Mouse (Mus musculus) thymus, postnatal 4 days (tissue): ENCODE data around the gene Tle3.

Source experiments
- DNase-seq: peaks from one replicate; pipeline ENCODE4 v3.0.0; 2021

The Tle3 gene

DNA sequence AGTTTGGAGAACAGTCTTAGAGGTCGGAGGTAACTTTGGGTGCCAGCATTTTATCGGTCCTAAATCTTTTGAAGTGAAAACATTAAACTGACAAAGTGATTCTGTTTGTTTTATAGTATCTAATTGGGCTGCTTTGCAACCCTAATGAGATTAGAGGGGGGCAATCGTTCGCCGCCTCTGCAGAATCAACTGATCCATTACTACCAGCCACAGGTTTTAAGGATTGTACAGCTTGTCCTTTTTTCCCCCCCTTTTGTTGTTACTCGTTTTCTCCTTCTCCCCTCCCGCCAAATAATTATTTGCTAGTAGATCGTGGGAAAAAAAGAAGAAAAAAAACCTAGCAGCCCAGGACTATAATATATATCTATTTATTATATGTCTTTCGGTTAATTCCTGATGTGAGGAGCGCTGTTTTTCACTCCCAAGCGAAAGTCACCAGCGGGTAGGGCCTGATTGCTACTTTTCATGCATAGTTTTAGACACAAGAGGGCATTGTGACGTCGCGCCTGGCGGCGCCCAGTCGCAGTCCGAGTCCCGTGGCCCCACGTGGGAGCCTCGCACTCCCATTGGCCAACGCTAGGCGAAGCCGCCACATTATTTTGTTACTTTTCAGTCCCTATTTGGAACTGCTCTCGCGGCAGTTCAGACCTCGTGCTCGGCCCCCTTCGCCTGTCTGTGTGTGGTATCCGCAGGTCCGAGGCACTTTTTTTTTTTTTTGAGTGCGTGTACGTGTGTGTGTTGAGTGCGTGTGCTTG is at the start of gene Tle3:
Tle3 (plus strand) TSS at position 612 of the 755 bp plus-strand sequence.
- DNase-seq: peak; percentile 99

DNA sequence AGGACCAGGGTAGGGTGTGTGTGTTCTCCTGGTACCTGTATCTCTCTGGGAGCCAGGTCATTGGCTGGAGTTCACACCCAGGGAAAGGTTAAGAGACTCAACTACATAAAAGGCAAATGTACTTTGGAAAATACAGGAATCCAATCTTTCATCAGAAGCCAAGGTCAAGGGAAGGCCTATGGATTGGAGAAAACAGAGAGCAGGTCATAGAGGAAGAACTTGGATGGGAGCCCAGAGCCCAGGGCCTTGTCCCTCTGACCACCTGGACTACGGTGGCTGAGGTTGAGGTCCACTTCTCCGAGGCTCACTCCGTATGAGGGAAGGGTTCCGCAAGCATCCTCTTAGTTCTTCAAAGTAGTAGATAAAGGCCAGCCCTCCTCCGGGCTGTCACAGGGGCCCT is 48.9 kb upstream of the Tle3 start:
- no peak for DNase-seq

DNA sequence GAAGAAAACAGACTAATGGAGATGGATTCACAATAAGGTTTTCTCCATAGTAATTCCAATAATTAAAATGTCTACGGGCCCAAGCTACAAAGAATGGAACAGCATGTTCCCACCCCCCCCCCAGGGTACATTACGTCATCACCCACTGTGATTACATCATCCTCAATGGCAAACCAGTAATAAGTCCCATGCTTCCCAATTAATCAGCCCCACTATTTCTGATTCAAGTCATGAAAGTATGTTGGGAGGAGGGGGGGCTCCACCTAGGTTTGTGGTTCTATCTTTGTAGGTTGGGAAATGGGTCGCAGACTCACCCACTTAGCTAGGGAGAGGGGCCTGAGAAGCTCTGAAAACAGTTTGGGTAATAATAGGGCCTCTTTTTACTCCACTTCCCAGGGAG is 48.3 kb upstream of the Tle3 start:
- no peak for DNase-seq

DNA sequence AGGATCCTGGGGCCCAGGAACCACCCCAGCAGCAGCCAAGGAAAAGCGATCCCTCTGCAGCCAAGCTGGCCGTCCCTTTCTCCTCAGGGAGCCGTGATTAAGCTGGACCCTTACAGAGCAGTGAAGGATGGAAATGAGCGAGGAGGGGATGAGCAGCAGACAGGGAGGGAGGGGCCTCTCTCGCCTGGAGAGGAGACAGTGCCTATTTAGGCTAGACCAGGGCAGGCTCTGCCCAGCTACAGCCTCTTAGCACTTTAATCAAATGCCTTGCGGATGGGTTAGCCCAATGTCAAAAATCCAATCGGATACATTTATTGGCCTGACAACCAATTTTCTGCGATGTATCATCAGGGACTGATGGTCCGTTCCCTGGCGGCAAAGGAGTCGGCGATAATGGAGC is 47.8 kb upstream of the Tle3 start:
- DNase-seq: no peak

DNA sequence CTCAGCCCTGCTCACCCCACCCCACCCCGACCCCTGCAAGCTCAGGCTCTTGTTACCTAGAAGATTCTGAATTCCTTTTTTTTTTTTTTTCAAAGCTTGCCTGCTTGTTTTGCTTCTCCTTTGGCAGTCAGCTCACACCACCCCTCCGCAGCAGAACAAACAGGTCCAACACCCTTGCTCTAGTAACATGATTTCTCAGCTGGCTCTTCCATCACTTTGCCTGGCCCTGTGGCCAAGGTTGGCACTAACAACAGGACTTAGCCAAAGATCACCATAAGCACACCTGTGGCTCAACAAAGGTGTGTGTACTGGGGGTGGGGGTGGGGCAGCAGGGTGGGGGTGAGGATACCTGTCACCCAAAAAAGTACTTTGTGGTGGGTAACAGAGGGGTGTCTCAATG is 47.2 kb upstream of the Tle3 start:
- no peak for DNase-seq

DNA sequence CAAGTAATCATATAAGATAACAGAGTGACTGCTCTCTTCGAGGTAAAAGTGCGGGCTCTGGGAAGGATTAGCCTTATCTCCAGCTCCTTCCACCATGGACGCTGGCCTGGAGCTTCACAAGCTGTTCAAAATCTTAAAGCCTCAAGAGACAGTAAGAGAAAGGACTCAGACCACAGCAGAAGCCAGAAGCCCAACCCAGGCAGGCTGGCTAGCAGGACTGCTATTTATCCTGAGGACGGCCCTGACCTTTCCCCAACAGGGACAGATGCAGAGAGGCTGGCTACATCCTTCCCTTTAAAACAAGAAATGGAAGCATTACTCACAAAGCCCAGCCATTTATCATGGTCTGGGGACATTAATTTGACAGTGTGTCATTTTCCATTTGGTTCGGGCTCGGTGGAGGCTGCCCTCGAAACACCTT is 46.2 kb upstream of the Tle3 start:
- no peak for DNase-seq

DNA sequence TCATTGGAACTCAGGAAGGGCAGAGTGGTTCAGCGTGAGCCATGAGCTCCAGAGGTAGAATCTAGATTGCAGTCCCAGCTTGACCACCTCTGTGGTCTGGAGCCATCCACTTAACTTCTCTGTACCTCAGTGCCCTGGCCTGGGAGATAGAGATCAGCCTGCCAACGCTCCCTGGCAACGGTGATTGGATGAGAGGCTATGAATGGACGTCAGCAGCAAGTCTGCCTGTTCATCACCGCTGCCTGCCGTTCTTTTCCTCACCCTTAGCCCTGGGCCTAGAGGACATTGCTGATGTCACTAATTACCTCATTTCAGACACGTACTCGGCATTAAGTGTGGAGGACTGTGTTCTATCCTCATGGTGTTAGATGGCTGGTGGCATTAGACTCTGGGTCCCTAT is 45.2 kb upstream of the Tle3 start:
- DNase-seq: no peak

DNA sequence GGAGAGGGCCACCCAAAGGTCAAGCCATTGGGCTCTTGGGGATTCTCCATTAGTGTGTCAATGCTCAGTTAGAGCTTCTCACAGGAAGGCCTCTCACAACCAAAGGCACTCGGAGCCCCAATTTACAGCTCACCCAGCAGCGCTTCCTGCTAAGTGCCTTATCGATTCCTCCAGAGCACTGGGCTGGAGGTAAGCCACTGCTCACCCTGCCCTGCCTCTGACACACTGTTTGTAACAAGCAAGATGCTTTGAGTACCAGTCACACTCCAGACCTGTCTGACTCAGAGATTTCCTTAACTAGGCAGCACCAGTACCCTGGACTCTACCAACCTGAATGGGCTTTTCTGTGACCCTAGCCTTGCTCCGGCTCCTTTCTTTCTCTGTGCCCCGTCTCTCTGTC is 44.0 kb upstream of the Tle3 start:
- no peak for DNase-seq

DNA sequence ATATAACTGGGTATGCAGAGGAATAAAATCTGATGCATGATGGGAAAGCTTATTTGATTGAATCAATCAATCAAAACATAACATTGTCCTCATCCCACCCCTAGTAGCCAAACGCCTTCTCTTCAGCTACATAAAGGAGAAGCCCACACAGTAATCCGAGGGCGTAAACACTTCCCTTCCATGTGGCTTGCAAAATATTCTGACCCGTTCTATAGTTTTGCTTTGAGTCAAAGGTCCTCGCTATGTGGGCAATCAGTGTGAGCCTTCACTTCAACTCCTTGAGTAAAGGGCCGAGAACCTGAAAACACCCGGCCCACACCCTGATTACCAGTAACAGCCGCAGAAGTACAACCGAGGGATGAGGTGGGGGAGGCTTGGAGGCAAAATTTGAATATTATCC is 41.4 kb upstream of the Tle3 start:
- DNase-seq: no peak

DNA sequence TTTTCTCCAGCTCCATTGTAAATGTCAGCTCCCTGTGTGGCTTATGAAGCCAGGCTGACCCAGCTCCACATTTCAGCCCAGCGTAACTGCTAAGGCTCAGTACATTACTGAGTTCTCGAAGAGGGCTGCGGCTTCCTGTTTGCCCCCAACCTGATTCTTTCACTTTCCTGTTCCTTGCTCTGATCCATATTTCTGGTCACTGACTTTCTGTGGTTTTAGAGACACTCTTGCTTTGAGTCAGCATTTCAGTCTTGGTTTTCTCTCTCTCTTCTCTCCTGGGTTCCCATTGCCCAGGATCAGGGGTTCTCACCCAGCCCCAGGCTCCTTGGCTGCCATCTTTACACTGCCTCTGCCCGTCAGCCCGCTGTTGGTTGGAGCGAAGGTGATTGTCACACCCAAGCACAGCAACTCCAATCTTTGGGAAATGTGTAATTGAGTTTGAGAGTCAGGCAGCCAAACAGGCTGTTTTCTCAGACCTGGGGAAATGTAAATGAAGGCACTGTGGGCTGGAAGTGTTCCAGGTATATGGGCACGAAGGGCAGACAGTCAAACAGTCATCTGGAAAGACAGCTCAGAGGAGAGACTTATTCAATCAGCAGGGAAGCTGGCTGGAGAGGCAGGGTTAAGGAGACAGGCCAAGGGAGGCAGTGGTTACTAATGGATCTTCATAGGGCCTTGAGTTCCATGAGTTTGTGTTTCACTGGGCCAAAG is 39.8 kb upstream of the Tle3 start:
- DNase-seq: no peak

DNA sequence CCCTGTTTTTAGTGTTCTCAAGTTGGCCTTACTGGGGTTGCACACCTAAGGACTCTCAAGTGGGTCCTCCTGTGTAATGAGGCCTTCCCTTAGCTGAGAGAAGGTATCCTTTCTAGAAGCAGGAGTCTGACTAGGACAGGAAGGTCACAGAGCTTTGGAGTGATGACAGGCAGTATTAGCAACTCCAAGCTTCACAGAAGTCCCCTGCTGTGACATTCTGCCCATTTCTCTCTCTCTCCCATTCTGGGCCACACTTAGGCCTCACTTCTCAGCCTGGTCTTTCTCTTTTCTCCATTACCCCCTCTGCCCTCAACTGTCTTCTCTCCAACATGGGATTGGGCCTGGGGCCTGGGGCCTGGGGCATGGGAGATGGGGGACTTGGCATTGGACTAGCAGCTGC is 36.0 kb upstream of the Tle3 start:
- no peak for DNase-seq

DNA sequence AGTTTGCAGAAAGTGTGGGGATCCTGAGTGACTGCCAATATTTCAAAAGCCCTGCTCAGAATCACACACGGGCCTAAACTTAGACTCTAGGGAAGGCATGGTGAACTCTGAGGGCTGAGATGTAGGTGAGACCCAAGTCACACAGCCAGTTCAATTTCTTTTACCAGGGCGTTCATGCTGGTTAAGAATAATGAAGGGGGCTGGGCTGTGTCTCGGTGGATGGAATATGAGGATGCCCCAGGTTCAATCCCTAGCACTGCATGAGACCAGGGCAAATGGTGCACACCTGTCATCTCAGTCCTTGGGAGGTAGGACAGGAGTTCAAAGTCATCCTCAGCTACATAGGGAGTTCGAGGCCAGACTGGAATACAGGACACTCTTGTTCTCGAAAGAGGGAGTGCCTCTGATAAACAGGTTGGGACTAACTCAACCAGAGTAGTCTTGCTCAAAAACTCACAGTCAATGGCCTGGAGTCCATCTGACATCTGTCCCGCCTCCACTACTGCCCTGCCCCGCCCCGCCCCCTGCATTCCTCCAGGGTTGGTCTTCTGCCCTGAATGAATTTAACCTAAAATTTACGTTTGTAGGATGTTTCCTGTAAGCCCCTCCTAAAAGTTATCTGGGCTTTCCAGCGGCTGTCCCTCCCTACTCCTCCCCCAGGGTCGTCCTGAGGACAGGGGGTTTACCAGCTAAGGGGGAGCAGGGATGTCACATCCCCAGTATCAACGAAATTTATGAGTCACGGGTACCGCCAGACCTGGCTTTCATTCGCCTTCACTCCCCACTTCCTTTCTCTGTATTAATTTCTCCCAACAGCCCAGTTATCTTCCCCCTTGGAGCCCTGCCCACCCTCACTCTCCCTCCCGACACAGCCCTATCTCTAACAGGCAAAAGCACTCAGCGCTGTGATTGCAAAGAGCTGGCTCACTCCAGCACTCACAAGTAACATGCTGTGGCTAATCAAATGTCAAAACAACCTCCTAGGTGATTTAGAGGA is 35.3 kb upstream of the Tle3 start:
- no peak for DNase-seq

DNA sequence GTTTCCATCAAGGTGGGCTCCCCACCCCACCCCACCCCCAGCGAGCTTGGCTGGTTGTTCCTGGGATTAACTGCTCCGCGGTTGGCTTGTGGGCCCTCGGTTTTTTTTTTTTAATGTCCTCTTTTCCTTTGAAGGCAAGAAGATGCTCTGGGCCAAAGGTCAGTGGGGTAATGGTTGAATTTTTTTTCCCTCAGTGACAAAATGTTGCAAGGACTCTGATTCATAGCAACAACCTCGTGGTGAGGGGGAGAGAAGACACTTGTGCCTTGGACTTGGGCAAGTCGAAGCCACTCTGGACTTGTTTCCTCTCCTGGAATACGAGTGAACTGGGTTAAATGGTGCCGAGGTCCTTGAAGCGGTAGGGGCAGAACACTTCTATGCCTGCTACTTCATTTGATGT is 34.5 kb upstream of the Tle3 start:
- DNase-seq: no peak

DNA sequence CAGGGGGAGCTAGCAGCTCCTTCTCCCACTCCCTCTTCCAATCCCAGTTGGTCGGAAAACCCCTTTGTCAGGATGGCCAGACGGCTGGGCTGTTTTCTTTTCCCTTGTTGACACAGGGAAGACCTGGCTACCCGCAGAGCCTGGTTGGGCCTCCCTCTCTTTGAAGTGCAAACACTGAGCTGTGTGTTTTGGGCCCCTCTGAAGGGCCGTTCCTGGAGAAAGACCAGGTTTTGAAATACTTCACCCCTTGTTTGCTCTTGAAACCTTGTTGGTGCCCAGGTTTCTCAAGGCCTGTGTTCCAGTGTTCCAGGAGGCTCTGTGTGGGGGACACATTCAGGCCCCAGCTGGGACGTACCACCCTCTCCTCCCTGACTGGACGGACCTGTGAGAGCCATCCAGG is 32.9 kb upstream of the Tle3 start:
- no peak for DNase-seq

DNA sequence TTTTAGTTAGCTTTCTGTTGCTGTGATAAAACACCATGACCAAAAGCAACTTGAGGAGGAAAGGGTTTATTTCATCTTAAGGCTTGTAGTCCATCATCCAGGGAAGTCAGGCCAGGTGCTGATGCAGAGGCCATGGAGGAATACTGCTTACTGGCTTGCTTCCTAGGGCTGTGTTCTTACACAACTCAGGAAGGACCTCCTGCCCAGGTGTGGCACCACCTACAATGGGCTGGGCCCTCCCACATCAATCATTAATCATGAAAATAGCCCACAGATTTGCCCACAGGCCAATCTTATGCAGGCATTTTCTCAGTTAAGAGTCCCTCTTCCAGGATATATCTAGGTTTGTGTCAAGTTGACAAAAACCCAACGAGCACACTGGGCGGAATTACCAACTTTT is 31.8 kb upstream of the Tle3 start:
- no peak for DNase-seq

DNA sequence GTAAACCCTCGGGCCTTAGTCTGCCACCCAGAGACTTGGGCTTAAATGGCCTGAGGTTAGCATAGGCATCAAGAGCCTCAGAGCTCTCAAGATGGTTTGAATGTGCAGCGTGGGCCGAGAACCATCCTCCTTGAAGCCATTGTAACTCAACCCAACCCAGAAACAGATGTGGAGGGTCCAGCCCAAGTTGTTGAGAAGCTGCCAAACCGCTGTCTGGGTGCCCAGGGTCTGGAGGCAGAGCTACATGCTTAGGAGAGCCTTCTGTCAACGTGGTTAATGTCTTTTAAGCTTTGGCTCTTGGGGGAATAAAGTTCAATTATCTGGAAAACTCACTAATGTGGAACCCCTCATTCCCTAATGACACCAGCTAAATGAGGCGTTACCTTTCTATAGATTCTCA is 29.9 kb upstream of the Tle3 start:
- DNase-seq: no peak

DNA sequence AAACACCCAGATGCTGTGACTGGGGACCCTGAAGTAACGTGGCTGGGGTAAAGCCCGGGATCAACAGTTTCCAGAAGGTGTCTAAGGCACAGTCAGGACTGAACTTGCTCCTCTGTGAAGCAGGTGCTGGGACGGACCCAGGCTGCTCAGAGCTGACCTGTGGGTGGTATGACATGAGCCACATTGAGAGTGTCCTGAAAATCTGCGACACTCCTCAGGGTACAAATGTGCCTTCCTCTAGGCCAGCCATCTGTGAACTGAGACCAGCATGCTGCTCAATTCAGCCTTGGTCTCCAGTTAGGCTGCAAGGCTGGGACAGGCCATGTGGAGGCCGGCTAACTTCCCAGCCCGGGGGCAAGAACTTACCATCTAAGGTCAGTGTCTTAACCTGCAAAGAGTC is 27.5 kb upstream of the Tle3 start:
- no peak for DNase-seq

DNA sequence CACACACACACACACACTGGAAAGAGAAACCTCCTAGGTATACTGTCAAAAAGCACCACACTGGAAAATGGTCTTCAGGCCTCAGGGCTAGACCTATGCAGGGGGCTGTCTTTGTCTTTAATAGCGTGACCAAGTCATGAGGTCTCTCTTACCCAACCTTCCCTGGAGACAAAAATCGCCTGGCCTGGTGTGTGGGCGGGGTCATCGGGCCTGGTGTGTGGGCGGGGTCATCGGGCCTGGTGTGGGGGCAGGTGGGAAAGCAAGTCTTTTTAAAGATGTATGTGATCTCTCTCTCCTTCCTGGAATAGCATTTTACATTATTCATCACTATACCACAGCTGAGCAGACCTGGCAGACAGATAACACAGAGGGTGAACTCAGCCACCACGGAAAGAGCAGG is 25.2 kb upstream of the Tle3 start:
- DNase-seq: no peak

DNA sequence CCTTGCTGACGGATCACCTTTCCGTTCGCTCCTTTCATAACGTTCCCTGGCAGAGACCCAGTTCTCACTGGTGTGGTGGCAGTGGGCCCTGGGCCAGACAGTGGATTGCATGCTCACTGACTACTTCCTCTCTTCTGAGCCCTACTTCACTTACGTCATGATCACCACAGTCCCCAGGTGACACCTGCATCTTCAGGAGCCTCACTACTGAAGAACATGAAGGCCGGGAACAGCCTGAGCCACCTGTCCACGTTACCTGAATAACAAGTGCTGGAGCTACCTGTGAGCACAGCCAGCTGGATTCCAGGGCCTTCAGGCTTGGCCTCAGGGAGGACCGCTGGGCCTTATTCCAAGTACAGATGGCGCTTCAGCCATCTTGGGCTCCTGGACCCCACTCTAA is 24.1 kb upstream of the Tle3 start:
- no peak for DNase-seq

DNA sequence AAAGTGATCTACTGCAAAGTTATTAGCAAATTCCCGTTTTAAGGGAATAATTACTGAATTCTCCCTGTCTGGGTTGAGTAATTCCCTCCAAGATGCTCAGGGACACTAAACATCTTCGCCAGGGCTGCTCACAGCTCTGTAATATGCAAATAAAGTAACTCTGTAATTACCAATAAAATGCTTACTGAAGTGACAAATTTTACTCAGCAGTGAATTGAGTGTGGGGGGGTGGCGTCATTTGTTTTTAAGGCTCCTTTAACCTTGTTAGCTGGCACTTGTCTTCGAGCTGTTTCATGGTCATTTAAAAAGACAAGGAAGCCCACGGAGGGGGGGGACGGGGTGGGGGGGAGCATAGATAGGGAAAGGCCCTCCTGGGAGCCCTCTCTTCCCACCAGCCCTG is 23.6 kb upstream of the Tle3 start:
- no peak for DNase-seq

DNA sequence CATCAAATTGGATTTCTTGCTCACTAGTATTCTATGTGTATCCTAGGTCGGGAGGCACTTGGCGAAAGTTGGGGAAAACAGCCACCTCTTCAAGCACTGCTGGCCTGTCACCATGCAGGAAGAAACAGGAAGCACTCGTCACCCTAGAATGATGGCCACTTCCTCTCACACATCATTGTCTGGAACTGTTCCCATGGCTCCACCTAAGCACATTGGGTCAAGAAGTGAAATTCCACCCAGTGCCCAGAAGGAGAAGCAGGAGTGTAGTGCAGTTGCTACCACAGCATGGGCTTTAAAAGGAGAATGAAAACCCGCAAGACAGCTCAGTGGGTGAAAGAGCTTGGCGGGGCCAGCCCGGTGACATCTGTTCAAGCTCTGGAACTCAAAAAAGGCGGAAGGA is 22.5 kb upstream of the Tle3 start:
- no peak for DNase-seq

DNA sequence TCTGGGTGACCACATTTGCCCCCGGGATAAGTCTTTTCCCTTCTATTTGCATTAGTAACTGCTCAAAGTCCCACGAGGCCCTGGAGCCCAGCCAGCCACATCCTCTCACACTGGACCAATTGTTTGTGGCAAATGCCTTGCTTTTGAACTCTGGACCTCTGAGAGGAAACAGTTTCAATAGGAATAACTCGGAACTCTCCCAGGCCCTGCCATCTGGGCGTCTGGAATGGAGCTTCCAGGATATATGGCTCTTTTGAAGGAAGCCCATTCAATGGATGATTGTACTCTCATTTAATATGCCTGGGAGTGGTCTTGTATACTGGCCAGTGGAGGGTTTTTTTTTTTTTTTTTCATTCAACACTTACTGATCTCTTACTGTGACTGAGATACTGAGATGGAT is 21.0 kb upstream of the Tle3 start:
- DNase-seq: no peak

DNA sequence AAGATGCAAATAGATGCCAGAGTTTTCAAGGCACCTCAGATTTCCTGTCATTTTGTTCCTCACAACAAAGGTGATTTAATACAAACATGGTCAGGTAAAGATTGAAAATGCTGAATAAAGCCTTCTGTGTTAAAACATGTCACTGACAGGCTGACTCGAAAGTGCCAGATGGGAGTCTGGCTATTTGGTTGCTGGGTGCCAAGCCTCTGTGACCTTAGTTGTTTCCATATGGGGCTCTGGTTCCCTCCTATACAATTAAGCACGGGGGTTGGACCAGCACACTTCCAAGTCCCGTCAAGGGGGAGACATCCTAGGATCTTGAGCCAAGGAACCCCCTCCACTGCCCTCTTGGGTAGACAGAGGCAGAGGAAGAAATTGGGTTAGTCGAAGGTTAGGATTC is 13.2 kb upstream of the Tle3 start:
- DNase-seq: no peak

DNA sequence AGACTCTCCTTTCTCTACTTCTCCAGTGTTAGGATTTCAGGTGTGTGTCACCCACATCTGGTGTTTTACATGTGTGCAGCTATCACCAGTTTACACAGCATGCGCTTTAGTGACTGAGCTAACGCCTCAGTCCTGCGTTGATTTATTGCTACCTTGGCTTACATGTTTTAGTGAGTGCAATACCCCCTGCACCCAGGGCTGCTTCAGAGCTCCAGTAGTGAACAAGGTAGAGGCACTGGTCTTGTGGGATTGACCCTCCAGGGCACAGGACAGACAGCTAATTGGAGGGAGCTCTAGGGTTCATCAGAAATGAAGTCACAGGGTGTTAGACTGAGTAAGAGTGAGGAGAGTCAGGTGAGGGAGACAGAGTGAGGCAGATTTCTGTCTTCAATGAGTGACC is 12.4 kb upstream of the Tle3 start:
- DNase-seq: no peak
